Mouse (Mus musculus) erythroblast, embryonic 14.5 days (primary cell): ENCODE results near the gene Imp3.
"Not testable (repeated sequence)": the region's sequence is repeated elsewhere in the genome, so short reads cannot be mapped to it uniquely, and the experiment has no call there.

Source experiments
- GATA1 ChIP-seq: IDR thresholded peaks from 2 replicates; pipeline ENCODE4 v1.6.1; 2012; ENCODE audit warnings: low read length, inconsistent platforms, mixed read lengths
- TAL1 ChIP-seq: IDR thresholded peaks from 3 replicates; pipeline ENCODE4 v1.6.1; 2012; ENCODE audit warnings: low read length, inconsistent platforms, mixed read lengths

DNA sequence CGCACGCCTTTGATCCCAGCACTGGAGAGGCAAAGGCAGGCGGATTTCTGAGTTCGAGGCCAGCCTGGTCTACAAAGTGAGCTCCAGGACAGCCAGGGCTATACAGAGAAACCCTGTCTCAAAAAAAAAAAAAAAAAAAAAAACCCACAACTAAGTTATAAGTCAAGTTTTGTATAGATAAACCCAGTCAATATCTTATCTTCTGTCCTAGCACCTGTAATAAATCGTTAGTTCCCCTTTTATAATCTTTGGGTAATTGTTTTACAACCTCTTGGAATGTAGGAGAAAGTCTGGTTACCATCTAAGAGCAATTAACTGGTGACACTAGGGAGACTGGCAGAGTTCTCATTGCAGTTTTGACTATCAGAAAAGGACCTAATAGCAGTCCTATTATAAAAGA is 11.4 kb downstream of the Imp3 start:
- not testable (repeated sequence) for TF ChIP-seq GATA1, TAL1
